Mouse (Mus musculus) heart, adult 2 months (tissue): ENCODE measurements at regions not wholly inside any gene's neighbourhood (a gene's known extent, or its start where the extent isn't known, plus 50 kb on each side); places are given as distances from the start of the nearest gene placed in this dataset.

ENCODE experiments used
- DNase-seq, 2 experiments: peaks; one replicate each; pipeline ENCODE4 v3.0.0; 2021
- H3K27ac ChIP-seq: fragments of 200-600 bp; 2 replicates; pipeline ENCODE4 v1.8.1; 2022
- H3K27me3 ChIP-seq: fragments of 200-500 bp; 2 replicates; pipeline ENCODE4 v1.6.1; 2012; ENCODE audit warnings: mild to moderate bottlenecking, low read length, inconsistent platforms, mixed read lengths; ENCODE audit not compliant: control insufficient read depth, insufficient read depth
- H3K36me3 ChIP-seq: fragments of 200-500 bp; 2 replicates; pipeline ENCODE4 v1.6.1; 2012; ENCODE audit warnings: low read length, inconsistent platforms; ENCODE audit not compliant: control insufficient read depth, insufficient read depth
- H3K4me1 ChIP-seq: fragments of 200-500 bp; 2 replicates; pipeline ENCODE4 v1.6.1; 2011; ENCODE audit warnings: low read length; ENCODE audit not compliant: control insufficient read depth, insufficient read depth
- H3K4me3 ChIP-seq: fragments of 200-600 bp; 2 replicates; pipeline ENCODE4 v1.8.1; 2022
- H3K79me2 ChIP-seq: fragments of 200-500 bp; replicated peaks from 2 replicates; pipeline ENCODE4 v1.6.1; 2012; ENCODE audit warnings: mild to moderate bottlenecking, inconsistent platforms, low read length, moderate library complexity, mixed read lengths; ENCODE audit not compliant: control insufficient read depth, insufficient read depth
- H3K9ac ChIP-seq: fragments of 200-500 bp; 2 replicates; pipeline ENCODE4 v1.6.1; 2012; ENCODE audit warnings: low read depth, mild to moderate bottlenecking, control low read depth, inconsistent platforms, low read length, mixed read lengths
- CTCF ChIP-seq: fragments of 200-600 bp; IDR thresholded peaks from 2 replicates; pipeline ENCODE4 v1.8.1; 2022; ENCODE audit warnings: antibody characterized with exemption, mild to moderate bottlenecking, moderate library complexity
- EP300 ChIP-seq: fragments of 200-500 bp; IDR thresholded peaks from 2 replicates; pipeline ENCODE4 v1.6.1; 2011; ENCODE audit warnings: low read depth, low read length, control low read depth; ENCODE audit not compliant: insufficient read depth
- POLR2A ChIP-seq: fragments of 200-500 bp; IDR thresholded peaks from 2 replicates; pipeline ENCODE4 v1.6.1; 2011; ENCODE audit warnings: mild to moderate bottlenecking, low read depth, low read length, control low read depth; ENCODE audit not compliant: insufficient read depth
- WGBS: fragments of 180-500 bp; shearing (Covaris S2); methylation state at CpG from one replicate; pipeline ENCODE4 v1.1.7; 2018; 5-methylcytosine and 5-hydroxymethylcytosine counted together
- intact Hi-C: fragments of 180-260 bp; cut with DNase I; formaldehyde crosslinking; loops from one replicate; pipeline ENCODE4 v1.15.1; 2025

DNA sequence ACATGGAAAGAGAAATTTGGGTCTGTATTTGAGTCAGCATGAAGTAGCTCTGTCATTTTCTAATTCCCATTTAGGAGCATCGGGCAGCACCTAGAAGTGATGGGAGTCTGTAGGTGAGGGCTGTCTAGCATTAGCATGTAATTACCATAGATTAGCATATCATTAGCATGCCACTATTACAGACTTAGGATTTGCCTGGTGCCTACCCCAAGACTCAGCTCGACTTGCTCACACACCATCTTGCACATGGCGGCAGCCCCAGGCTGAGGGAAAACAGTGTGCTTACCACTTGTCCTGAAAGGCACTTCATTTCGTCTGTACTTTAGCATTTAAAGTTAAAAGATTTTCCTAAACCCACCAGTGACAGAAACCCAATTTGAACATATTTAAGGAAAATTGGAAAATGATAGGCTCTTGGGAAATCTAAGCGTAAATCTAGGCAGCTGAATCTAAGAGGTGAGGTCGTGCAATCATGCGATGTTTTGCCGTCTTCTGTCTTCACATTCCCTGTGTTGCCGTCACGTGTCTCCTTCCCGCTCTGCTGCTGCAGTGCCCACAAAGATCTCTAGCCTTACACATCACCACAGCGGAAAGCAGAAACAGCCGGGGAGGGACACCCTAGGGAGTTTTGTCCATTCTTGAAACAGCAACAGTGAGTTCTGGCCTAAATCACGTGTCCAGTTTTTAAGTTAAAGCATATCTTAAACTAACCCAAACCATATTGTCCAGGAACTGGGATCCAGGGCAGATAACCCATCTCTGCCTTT is 101.2 kb upstream of the Tsc22d1 start:
- Histone ChIP-seq H3K4me1 (no peaks in the 10 kb centered on the region; the same call in 1 of the 2 replicates), H3K27ac (no peak overlapping the region), H3K79me2 (no peaks in the 10 kb centered on the region), H3K36me3 (no peaks in the 10 kb centered on the region), H3K9ac (no peak overlapping the region), H3K27me3 (no peaks in the 10 kb centered on the region), H3K4me3 (no peak overlapping the region)
- DNase-seq, result no peak
- 75% methylated on average over 14 of the region's 14 CpGs for WGBS
- no peak for TF ChIP-seq POLR2A
- TF ChIP-seq EP300, result no peak
- no peak for TF ChIP-seq CTCF
- intact Hi-C loops, result loop anchor here (10.0 kb wide), 1 partner anchor 151 kb away; no protein-coding TSS in a partner anchor

GRCm38 (mm10) chr14:76318438-76318837 is 96.3 kb upstream of the Tsc22d1 start:
- Histone ChIP-seq H3K4me3 (no peak overlapping the region), H3K9ac (no peak overlapping the region), H3K27ac (peak overlapping the region; percentile 36), H3K27me3 (no peaks in the 10 kb centered on the region), H3K4me1 (no peaks in the 10 kb centered on the region), H3K36me3 (no peaks in the 10 kb centered on the region), H3K79me2 (no peaks in the 10 kb centered on the region)
- DNase-seq, result peak in 1 of 2 experiments; percentile 7
- TF ChIP-seq CTCF (no peak), EP300 (no peak), POLR2A (no peak)
- 50% methylated on average over 5 of the region's 5 CpGs for WGBS
- intact Hi-C loops, result loop anchor here (10.0 kb wide), 1 partner anchor 146 kb away; no protein-coding TSS in a partner anchor

- H3K27me3 ChIP-seq, result no peaks in the 10 kb centered on the region
- H3K27ac ChIP-seq, result no peak overlapping the region
- no peak overlapping the region for H3K9ac ChIP-seq
- no peak overlapping the region for H3K4me3 ChIP-seq
- no peak for DNase-seq
- 83% methylated on average over 1 of the region's 1 CpGs for WGBS
- H3K4me1 ChIP-seq, result no peaks in the 10 kb centered on the region
- TF ChIP-seq CTCF (no peak), POLR2A (no peak), EP300 (no peak)
- H3K36me3 ChIP-seq, result no peaks in the 10 kb centered on the region
- H3K79me2 ChIP-seq, result no peaks in the 10 kb centered on the region
- intact Hi-C loops, result no loop called here
Observed at GRCm38 (mm10) chr14:76324246-76324645, 90.5 kb upstream of the Tsc22d1 start.

DNA sequence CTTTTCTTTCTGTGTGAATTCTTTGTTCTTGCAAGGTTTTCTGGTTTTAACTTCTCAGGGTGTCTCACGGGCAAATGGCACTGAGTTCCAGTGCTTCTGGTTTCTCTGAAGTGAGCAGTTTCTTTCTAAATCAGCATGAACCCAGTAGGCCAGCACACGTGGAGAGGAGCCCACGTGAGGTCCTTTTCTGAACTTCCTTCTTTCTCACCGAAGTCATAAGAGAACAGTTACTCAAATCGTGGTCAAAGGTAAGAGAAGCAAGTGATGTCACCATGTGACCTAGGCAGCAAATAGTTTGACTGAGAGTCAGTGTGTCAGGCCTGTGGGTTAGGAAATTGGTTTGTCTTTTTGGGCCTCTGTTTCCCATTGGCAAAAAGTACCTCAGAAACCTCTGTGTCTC is 84.8 kb upstream of the Tsc22d1 start:
- Histone ChIP-seq H3K4me1 (no peaks in the 10 kb centered on the region), H3K27me3 (no peaks in the 10 kb centered on the region), H3K4me3 (no peak overlapping the region), H3K9ac (no peak overlapping the region), H3K36me3 (no peaks in the 10 kb centered on the region), H3K79me2 (no peaks in the 10 kb centered on the region), H3K27ac (no peak overlapping the region)
- intact Hi-C loops, result no loop called here
- no peak for DNase-seq
- WGBS, result 72% methylated on average over 5 of the region's 5 CpGs
- TF ChIP-seq EP300 (no peak), CTCF (no peak), POLR2A (no peak)

DNA sequence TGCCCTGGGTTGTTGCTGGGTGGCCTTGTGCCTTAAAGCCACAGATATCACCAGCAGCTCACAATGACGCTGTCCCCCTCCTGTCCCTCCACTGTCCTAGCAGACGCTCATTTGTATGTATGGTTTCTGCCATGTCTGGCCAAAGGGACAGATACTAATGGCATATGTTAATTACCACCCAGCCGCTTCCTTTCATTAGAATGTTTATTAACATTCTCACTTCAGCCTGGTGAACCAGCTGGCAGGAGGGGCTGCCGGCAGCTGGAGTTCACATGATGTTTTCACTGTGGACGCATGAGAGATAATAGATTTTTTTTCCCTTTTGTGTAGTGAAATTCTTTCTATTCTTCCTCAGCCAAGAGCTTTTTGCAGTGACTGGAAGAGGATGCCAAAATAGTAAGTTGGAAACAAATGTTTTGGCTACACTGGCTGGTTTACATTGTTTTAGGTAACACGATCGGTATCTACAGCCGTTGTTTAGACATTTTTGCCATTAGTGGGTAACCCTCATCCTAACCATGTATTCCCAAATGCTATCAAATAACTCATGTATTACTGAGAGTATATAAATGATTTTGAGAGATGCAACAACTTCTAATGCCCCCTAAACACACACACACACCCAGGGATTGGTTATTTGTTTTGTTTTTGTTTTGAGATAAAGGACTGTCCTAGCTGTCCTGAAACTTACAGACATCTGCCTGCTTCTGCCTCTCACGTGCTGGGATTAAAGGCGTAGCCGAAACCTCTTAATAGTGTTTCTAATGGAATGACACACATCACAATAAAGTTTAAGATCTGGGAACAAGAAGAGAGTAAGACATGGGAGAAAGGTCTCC is 83.0 kb upstream of the Tsc22d1 start:
- H3K79me2 ChIP-seq, result no peaks in the 10 kb centered on the region
- no peak for TF ChIP-seq POLR2A
- TF ChIP-seq CTCF, result no peak
- TF ChIP-seq EP300, result no peak
- no peak overlapping the region for H3K4me3 ChIP-seq
- H3K27me3 ChIP-seq, result no peaks in the 10 kb centered on the region
- no peak overlapping the region for H3K9ac ChIP-seq
- H3K4me1 ChIP-seq, result no peaks in the 10 kb centered on the region
- DNase-seq, result no peak
- no peak overlapping the region for H3K27ac ChIP-seq
- WGBS, result 64% methylated on average over 11 of the region's 11 CpGs
- intact Hi-C loops, result no loop called here
- no peaks in the 10 kb centered on the region for H3K36me3 ChIP-seq

DNA sequence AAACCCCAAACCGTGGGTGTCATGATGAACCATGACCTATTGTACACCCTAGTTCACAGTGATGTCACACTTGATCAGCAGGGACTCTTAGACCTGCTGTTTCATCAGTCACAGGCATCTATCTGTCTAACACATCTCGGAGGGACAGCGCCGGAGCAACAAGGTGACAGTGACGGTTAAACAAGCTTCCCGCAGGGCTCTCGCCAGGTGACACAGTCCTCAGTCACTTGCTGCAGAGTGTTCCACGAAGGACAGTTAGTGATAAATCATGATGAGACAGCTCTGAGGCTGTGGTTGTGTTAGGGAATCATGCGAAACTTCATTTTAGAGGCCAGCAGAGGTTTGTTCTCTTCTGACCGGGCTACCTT is 82.4 kb upstream of the Tsc22d1 start:
- intact Hi-C loops, result no loop called here
- Histone ChIP-seq H3K27ac (no peak overlapping the region), H3K4me3 (no peak overlapping the region), H3K36me3 (no peaks in the 10 kb centered on the region), H3K9ac (no peak overlapping the region), H3K27me3 (no peaks in the 10 kb centered on the region), H3K79me2 (no peaks in the 10 kb centered on the region), H3K4me1 (no peaks in the 10 kb centered on the region)
- WGBS, result 84% methylated on average over 10 of the region's 10 CpGs
- no peak for DNase-seq
- TF ChIP-seq CTCF (no peak), POLR2A (no peak), EP300 (no peak)
